Mouse (Mus musculus): ENCODE data around the gene Mob4.

DNA sequence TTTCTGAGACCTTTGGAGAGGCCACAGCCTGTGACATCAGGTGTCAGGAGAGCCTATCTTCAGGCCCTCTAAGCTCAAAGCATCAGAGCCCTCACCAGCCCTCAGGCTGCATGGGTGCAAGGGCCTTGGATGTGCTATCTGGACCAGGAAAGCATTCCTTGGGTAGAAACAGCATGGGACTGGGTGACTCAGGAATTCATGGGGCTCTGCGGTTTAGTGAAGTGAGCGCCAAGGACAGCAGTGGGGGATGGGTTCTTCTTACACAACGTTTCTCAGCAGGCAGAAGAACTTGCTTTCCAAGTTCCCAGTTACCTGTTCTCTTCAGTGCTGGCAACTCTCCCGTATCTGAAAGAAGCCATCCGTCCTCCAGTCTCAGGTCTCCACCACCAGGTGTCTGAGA, 33.0 kb downstream of the Mob4 start:
- TF ChIP-seq CTCF (conservative IDR thresholded peaks at IDR 0.05; ENCODE audit: low read length) (no peak), NANOG (IDR thresholded peaks at IDR 0.05; ENCODE audit: borderline replicate concordance, low read length) (no peak)

Data from E14TG2a.4 (cell line).